Mouse (Mus musculus) lung, adult 2 months (tissue): ENCODE data around the gene Faap100.

Experiments
- CTCF ChIP-seq: fragments of 200-500 bp; IDR thresholded peaks from 2 replicates; pipeline ENCODE4 v1.5.1; 2011; ENCODE audit warnings: mild to moderate bottlenecking, low read length, control low read depth; ENCODE audit not compliant: insufficient read depth
- POLR2A ChIP-seq: fragments of 200-500 bp; IDR thresholded peaks from 2 replicates; pipeline ENCODE4 v1.6.1; 2011; ENCODE audit warnings: low read depth, mild to moderate bottlenecking, control low read depth, low read length, borderline replicate concordance; ENCODE audit errors: extremely low read depth

DNA sequence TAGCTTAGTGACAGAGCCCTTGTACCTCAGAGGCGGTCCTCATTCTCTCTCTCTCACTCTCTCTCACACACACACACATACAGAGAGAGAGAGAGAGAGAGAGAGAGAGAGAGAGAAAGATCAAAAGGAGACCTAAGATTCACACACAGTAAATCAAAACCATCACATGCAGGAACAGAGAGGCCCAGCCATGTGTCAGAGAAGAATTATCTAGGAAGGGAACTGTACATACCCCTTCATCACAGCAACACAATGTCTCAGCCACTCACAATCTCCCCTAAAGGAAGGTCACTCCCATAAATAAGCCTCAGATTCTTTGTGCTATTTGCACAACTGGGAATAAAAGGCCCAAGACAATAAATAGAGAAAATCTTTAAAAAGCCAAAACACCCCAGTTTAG lies 40.0 kb upstream of the Faap100 start:
- TF ChIP-seq CTCF: no peak
- TF ChIP-seq POLR2A: no peak
